Mouse (Mus musculus) urinary bladder, postnatal 10 days (tissue): ENCODE results near the gene Pik3ca.

Source experiments
- DNase-seq: peaks from one replicate; pipeline ENCODE4 v3.0.0; 2022; ENCODE audit warnings: low spot score

Gene Pik3ca

GRCm38 (mm10) chr3:32397461-32398174, at the start of gene Pik3ca:
TSS of gene Pik3ca (plus strand) at chr3:32397671.
- no peak for DNase-seq

GRCm38 (mm10) chr3:32347881-32348280, 49.6 kb upstream of the Pik3ca start:
- DNase-seq = no peak

- no peak for DNase-seq
Measured at GRCm38 (mm10) chr3:32361221-32361620, 36.2 kb upstream of the Pik3ca start.

GRCm38 (mm10) chr3:32364195-32364594, 33.3 kb upstream of the Pik3ca start:
- no peak for DNase-seq

GRCm38 (mm10) chr3:32364841-32365545, 32.5 kb upstream of the Pik3ca start:
- no peak for DNase-seq

- DNase-seq = peak; percentile 67
Measured at GRCm38 (mm10) chr3:32365546-32366245, 31.8 kb upstream of the Pik3ca start, which contains the start of gene Zmat3. TSS of gene Zmat3 (minus strand) at chr3:32366014.

GRCm38 (mm10) chr3:32366246-32366734, 31.2 kb upstream of the Pik3ca start:
- DNase-seq = no peak

- no peak for DNase-seq
Measured at GRCm38 (mm10) chr3:32367516-32367915, 30.0 kb upstream of the Pik3ca start.

- no peak for DNase-seq
Measured at GRCm38 (mm10) chr3:32371957-32372356, 25.5 kb upstream of the Pik3ca start.

- no peak for DNase-seq
Measured at GRCm38 (mm10) chr3:32372470-32372869, 25.0 kb upstream of the Pik3ca start.

- no peak for DNase-seq
Measured at GRCm38 (mm10) chr3:32373236-32373635, 24.2 kb upstream of the Pik3ca start.

- no peak for DNase-seq
Measured at GRCm38 (mm10) chr3:32379891-32380290, 17.6 kb upstream of the Pik3ca start.

- DNase-seq = no peak
Measured at GRCm38 (mm10) chr3:32381556-32381955, 15.9 kb upstream of the Pik3ca start.

- DNase-seq = no peak
Measured at GRCm38 (mm10) chr3:32392841-32393240, 4.6 kb upstream of the Pik3ca start.

GRCm38 (mm10) chr3:32393986-32394385, 3.5 kb upstream of the Pik3ca start:
- DNase-seq = no peak

GRCm38 (mm10) chr3:32395771-32396551, 1.5 kb upstream of the Pik3ca start:
- DNase-seq = no peak

- DNase-seq = peak; percentile 84
Measured at GRCm38 (mm10) chr3:32396794-32397460, 544 bp upstream of the Pik3ca start.

- no peak for DNase-seq
Measured at GRCm38 (mm10) chr3:32398175-32398538, 686 bp downstream of the Pik3ca start.

GRCm38 (mm10) chr3:32398623-32399022, 1.2 kb downstream of the Pik3ca start:
- no peak for DNase-seq

GRCm38 (mm10) chr3:32399381-32399780, 1.9 kb downstream of the Pik3ca start:
- no peak for DNase-seq

- DNase-seq = no peak
Measured at GRCm38 (mm10) chr3:32399931-32400330, 2.5 kb downstream of the Pik3ca start.
